Mouse (Mus musculus) heart, adult 2 months (tissue): ENCODE results near the gene Spo11. TPM values are rescaled to one million over a fixed set of nuclear protein-coding genes. Genes with fewer than 3 reads are reported as not detected.

Experiments used
- DNase-seq, 2 experiments: peaks; one replicate each; pipeline ENCODE4 v3.0.0; 2021
- H3K27ac ChIP-seq: fragments of 200-600 bp; 2 replicates; pipeline ENCODE4 v1.8.1; 2022
- H3K27me3 ChIP-seq: fragments of 200-500 bp; 2 replicates; pipeline ENCODE4 v1.6.1; 2012; ENCODE audit warnings: mild to moderate bottlenecking, low read length, inconsistent platforms, mixed read lengths; ENCODE audit not compliant: control insufficient read depth, insufficient read depth
- H3K36me3 ChIP-seq: fragments of 200-500 bp; 2 replicates; pipeline ENCODE4 v1.6.1; 2012; ENCODE audit warnings: low read length, inconsistent platforms; ENCODE audit not compliant: control insufficient read depth, insufficient read depth
- H3K4me1 ChIP-seq: fragments of 200-500 bp; 2 replicates; pipeline ENCODE4 v1.6.1; 2011; ENCODE audit warnings: low read length; ENCODE audit not compliant: control insufficient read depth, insufficient read depth
- H3K4me3 ChIP-seq: fragments of 200-600 bp; 2 replicates; pipeline ENCODE4 v1.8.1; 2022
- H3K79me2 ChIP-seq: fragments of 200-500 bp; replicated peaks from 2 replicates; pipeline ENCODE4 v1.6.1; 2012; ENCODE audit warnings: mild to moderate bottlenecking, inconsistent platforms, low read length, moderate library complexity, mixed read lengths; ENCODE audit not compliant: control insufficient read depth, insufficient read depth
- H3K9ac ChIP-seq: fragments of 200-500 bp; 2 replicates; pipeline ENCODE4 v1.6.1; 2012; ENCODE audit warnings: low read depth, mild to moderate bottlenecking, control low read depth, inconsistent platforms, low read length, mixed read lengths
- CTCF ChIP-seq: fragments of 200-600 bp; IDR thresholded peaks from 2 replicates; pipeline ENCODE4 v1.8.1; 2022; ENCODE audit warnings: antibody characterized with exemption, mild to moderate bottlenecking, moderate library complexity
- EP300 ChIP-seq: fragments of 200-500 bp; IDR thresholded peaks from 2 replicates; pipeline ENCODE4 v1.6.1; 2011; ENCODE audit warnings: low read depth, low read length, control low read depth; ENCODE audit not compliant: insufficient read depth
- POLR2A ChIP-seq: fragments of 200-500 bp; IDR thresholded peaks from 2 replicates; pipeline ENCODE4 v1.6.1; 2011; ENCODE audit warnings: mild to moderate bottlenecking, low read depth, low read length, control low read depth; ENCODE audit not compliant: insufficient read depth
- WGBS: fragments of 180-500 bp; shearing (Covaris S2); methylation state at CpG from one replicate; pipeline ENCODE4 v1.1.7; 2018; 5-methylcytosine and 5-hydroxymethylcytosine counted together
- intact Hi-C: fragments of 180-260 bp; cut with DNase I; formaldehyde crosslinking; loops from one replicate; pipeline ENCODE4 v1.15.1; 2025
- polyA plus RNA-seq: library from polyadenylated mRNA; depleted of rRNA; stranded (reverse); fragments of >200 nt; gene quantifications from 2 replicates; pipeline ENCODE4 v1.2.3, GENCODE M21; 2012
- total RNA-seq, 2 experiments: library from RNA; stranded (reverse); gene quantifications; 2 replicates each; pipeline ENCODE4 v1.2.3; 2021

Spo11 gene
- total and polyA plus RNA-seq, 3 experiments: 0.14 TPM; not detected in 2

GRCm38 (mm10) chr2:173020430-173020829, 42.9 kb downstream of the Spo11 start, which contains the start of gene Rbm38:
Rbm38 (plus strand) TSS chr2:173020498.
- intact Hi-C loops: no loop called here
- no peaks in the 10 kb centered on the region for H3K27me3 ChIP-seq
- TF ChIP-seq EP300: no peak
- no peak for TF ChIP-seq POLR2A
- TF ChIP-seq CTCF: no peak
- 46% methylated on average over 11 of the region's 11 CpGs for WGBS
- H3K4me1 ChIP-seq: peaks cover 11% of the 10 kb centered on the region
- DNase-seq: no peak
- peak within 1 kb of the TSS; percentile 76 for H3K27ac ChIP-seq
- peak within 1 kb of the TSS; percentile 96 for H3K4me3 ChIP-seq
- peak within 1 kb of the TSS; percentile 25 for H3K9ac ChIP-seq
- no peaks in the 10 kb centered on the region for H3K36me3 ChIP-seq
- no peaks in the 10 kb centered on the region; the same call in 1 of the 2 replicates for H3K79me2 ChIP-seq

- intact Hi-C loops: loop anchor here (1.0 to 2.0 kb wide), 2 partner anchors 21 to 59 kb away; partner anchors contain the start of gene Rae1
- no peak for TF ChIP-seq CTCF
- TF ChIP-seq POLR2A: peak; percentile 96
- TF ChIP-seq EP300: 0 out of 2 replicates have a peak, but pooled peaks have one; percentile 55
- peak overlapping the region; percentile 94 for H3K27ac ChIP-seq
These were observed 44.1 kb downstream of the Spo11 start for GRCm38 (mm10) chr2:173021633-173022055.

DNA sequence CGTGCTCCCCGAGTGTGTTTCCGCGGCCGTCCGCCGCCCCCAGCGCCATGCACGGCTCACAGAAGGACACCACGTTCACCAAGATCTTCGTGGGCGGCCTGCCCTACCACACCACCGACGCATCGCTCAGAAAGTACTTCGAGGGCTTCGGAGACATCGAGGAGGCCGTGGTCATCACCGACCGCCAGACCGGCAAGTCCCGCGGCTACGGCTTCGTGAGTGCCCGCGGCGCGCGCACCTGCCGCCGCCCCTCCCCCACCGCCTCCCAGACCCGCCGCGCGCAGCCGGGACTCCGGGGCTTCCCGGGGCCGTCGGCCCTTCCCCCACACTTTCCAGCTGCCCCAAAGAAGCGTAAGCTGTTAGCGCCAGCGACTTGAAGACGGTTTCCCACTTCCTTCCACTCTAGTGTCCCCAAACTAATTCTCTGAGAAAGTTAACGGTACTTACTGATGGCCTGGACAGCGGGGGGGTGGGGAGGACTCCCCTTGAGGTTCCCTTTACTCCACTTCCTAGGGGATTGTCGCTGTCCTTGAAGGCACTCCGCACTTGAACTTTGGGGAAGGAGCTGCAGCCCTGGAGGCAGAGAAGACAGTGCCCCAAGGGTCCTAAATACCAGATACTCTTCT, 44.7 kb downstream of the Spo11 start:
- Histone ChIP-seq H3K4me3 (peak overlapping the region; percentile 96), H3K9ac (peak overlapping the region; percentile 98), H3K79me2 (no peaks in the 10 kb centered on the region; the same call in 1 of the 2 replicates), H3K27ac (peak overlapping the region; percentile 94), H3K36me3 (no peaks in the 10 kb centered on the region), H3K4me1 (peaks cover 13% of the 10 kb centered on the region), H3K27me3 (no peaks in the 10 kb centered on the region)
- under 1% methylated on average over 51 of the region's 51 CpGs for WGBS
- no peak for DNase-seq
- intact Hi-C loops: loop anchor here (1.0 to 2.0 kb wide), 2 partner anchors 22 to 59 kb away; partner anchors contain the start of gene Rae1
- TF ChIP-seq CTCF: no peak
- TF ChIP-seq EP300: 0 out of 2 replicates have a peak, but pooled peaks have one; percentile 0
- TF ChIP-seq POLR2A: no peak

More at GRCm38 (mm10) chr2:173021633-173022055, 44.1 kb downstream of the Spo11 start:
- under 1% methylated on average over 54 of the region's 54 CpGs for WGBS
- Histone ChIP-seq H3K36me3 (no peaks in the 10 kb centered on the region), H3K9ac (peak overlapping the region; percentile 98), H3K4me3 (peak overlapping the region; percentile 96), H3K79me2 (no peaks in the 10 kb centered on the region; the same call in 1 of the 2 replicates), H3K27me3 (no peaks in the 10 kb centered on the region), H3K4me1 (peaks cover 13% of the 10 kb centered on the region)
- DNase-seq: peak; percentile 94 to 97

DNA sequence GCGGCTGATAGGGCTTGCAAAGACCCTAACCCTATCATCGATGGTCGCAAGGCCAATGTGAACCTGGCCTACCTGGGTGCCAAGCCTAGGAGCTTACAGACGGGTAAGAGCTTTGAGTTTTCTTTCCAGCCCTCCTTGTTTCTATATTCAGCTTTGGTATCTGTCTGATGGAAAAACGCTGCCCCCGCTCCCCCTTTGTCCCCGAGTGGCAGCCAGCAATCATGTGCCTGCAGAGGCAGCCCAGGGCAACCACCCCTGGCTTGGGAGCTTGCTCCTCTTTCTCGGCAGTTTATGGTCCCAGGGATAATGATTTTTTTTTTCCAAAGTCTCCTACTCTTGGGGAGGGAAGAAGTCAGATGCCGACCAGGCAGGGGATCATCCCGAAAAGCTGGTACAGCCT, 45.3 kb downstream of the Spo11 start:
- H3K27me3 ChIP-seq: no peaks in the 10 kb centered on the region
- peak; percentile 58 to 69 for DNase-seq
- peak overlapping the region; percentile 94 for H3K27ac ChIP-seq
- H3K79me2 ChIP-seq: no peaks in the 10 kb centered on the region; the same call in 1 of the 2 replicates
- H3K36me3 ChIP-seq: no peaks in the 10 kb centered on the region
- peaks cover 18% of the 10 kb centered on the region for H3K4me1 ChIP-seq
- WGBS: 58% methylated on average over 10 of the region's 10 CpGs
- intact Hi-C loops: loop anchor here (1.0 to 2.0 kb wide), 2 partner anchors 23 to 58 kb away; partner anchors contain the start of gene Rae1
- peak overlapping the region; percentile 96 for H3K4me3 ChIP-seq
- TF ChIP-seq POLR2A: peak; percentile 70
- TF ChIP-seq CTCF: no peak
- 0 out of 2 replicates have a peak, but pooled peaks have one; percentile 46 for TF ChIP-seq EP300
- peak overlapping the region; percentile 98 for H3K9ac ChIP-seq

DNA sequence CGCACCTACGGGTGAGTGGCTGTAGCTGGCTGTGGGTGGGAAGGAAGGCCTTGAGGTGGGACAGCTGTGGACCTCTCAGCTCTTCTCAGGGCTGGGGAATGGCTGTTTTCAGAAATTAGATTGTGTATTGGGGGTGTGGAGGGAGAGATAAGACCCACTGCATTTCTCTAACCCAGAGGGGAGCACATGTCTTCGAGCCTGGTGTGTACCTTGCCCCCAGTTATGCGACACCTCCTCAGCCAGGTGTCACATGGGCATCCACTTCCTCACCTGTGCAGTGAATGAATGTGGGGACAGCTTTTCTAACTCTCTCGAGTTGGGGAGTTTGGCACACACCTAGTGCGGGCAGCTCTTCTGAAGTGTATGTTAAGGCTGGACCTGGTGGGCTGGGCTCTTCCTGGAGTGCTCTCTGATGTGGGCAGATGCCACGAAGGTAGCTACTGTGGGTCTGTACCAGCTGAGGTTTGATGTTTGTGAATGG, 45.9 kb downstream of the Spo11 start:
- Histone ChIP-seq H3K79me2 (no peaks in the 10 kb centered on the region; the same call in 1 of the 2 replicates), H3K27me3 (no peaks in the 10 kb centered on the region), H3K36me3 (peaks cover 2% of the 10 kb centered on the region; the same call in 1 of the 2 replicates), H3K9ac (peak overlapping the region; percentile 77), H3K4me1 (peaks cover 16% of the 10 kb centered on the region), H3K27ac (peak overlapping the region; percentile 94), H3K4me3 (peak overlapping the region; percentile 96)
- WGBS: 68% methylated on average over 7 of the region's 7 CpGs
- intact Hi-C loops: loop anchor here (2.0 kb wide), 1 partner anchor 57 kb away; no protein-coding TSS in a partner anchor
- DNase-seq: peak in 1 of 2 experiments; percentile 8
- TF ChIP-seq EP300 (no peak; the same call in 1 of the 2 replicates), CTCF (no peak), POLR2A (no peak)

DNA sequence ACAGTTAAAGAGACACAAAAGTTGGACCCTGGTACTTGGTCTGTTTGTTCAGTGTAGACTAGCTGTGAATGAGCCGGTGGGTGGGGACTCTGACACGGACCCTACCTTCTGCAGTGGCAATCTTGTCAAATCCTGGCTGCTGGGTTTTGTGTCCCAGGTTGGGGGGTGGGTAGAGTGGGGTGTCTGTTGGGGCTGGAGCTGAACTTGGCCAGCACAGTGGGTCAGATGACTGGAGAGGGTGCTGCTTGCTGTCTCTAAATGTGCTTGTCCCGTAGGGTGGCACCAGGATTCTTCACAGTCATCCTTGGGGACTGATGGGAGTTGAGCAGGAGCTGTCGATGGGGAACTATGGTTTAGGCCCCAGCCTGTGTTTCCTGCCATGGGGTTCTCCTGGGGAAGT, 46.5 kb downstream of the Spo11 start:
- H3K4me3 ChIP-seq: peak overlapping the region; percentile 96
- peaks cover 2% of the 10 kb centered on the region; the same call in 1 of the 2 replicates for H3K36me3 ChIP-seq
- peak overlapping the region; percentile 94 for H3K27ac ChIP-seq
- peak overlapping the region; percentile 77 for H3K9ac ChIP-seq
- intact Hi-C loops: loop anchor here (2.0 kb wide), 2 partner anchors 21 to 57 kb away; no protein-coding TSS in a partner anchor
- TF ChIP-seq EP300: no peak
- TF ChIP-seq CTCF: no peak
- TF ChIP-seq POLR2A: no peak; the same call in 1 of the 2 replicates
- 50% methylated on average over 4 of the region's 4 CpGs for whole genome bisulfite sequencing
- DNase-seq: peak in 1 of 2 experiments; percentile 17
- no peaks in the 10 kb centered on the region for H3K27me3 ChIP-seq
- H3K4me1 ChIP-seq: peaks cover 18% of the 10 kb centered on the region
- no peaks in the 10 kb centered on the region; the same call in 1 of the 2 replicates for H3K79me2 ChIP-seq
